Mouse (Mus musculus) CD4-positive, CD25-positive, alpha-beta regulatory T cell, adult 2 months (primary cell): ENCODE measurements around the gene Exoc3l.
A peak's percentile ranks its signal among the peaks of the same experiment; 100 is the strongest.

Experiments
- DNase-seq: peaks from one replicate; pipeline ENCODE4 v3.0.0-alpha.2; 2012; ENCODE audit warnings: low read depth, low spot score

The Exoc3l gene

GRCm38 (mm10) chr8:105268342-105269074 is 27.4 kb downstream of the Exoc3l start:
- no peak for DNase-seq

DNA sequence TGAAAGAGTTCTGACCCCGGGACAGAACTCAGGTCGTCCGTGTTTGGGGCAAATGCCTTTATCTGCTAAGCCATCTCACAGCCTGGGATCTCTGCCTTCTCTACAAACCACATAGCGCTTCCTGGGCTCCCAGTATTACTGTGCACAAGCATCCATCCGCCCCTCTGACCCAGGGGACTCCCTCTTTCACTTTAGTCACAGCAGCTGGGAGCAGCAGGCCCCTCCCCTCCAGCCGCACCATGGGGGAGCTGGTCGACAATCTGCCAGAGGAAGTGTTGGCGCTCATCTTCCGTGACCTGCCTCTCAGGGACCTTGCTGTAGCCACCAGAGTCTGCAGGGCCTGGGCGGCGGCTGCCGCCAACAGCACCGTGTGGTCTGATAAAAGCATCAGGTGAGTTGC is 29.1 kb downstream of the Exoc3l start:
- DNase-seq = peak; percentile 66

- DNase-seq = peak; percentile 82
These were observed 30.8 kb downstream of the Exoc3l start for GRCm38 (mm10) chr8:105265128-105265527.

GRCm38 (mm10) chr8:105264024-105264982 is 31.6 kb downstream of the Exoc3l start, which contains the start of the genes Tradd and Fbxl8:
Gene Tradd, minus strand, starts transcription at chr8:105264609.
Gene Fbxl8, plus strand, starts transcription at chr8:105264648.
- peak; percentile 85 for DNase-seq

DNA sequence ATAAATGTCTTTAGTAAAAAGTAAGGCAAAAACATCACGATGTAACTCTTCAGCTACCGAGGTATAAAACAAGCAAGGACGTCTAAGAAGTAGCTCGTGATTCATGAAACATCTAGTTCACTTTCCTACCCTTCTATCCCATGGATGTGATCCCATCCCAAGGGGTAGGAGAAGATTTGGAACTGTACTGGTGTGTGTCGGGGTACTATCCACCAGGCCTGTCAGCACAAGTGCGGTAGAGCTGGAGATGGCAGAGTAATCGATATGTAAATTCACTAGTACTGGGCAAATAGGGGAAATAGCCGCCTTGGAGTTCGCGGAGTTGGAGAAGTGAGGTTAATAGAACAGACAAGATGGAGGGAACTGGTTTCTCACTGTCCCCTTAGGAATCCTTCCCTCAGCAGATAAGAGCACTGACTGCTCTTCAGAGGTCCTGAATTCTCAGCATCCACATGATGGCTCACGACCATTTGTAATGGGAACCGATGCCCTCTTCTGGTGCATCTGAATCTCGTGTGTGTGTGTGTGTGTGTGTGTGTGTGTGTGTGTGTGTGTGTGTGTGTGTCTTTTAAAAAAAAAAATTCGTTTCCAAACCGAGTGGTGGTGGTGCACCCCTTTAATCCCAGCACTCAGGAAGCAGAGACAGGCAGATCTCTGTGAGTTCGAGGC is 32.5 kb downstream of the Exoc3l start:
- peak; percentile 30 for DNase-seq

DNA sequence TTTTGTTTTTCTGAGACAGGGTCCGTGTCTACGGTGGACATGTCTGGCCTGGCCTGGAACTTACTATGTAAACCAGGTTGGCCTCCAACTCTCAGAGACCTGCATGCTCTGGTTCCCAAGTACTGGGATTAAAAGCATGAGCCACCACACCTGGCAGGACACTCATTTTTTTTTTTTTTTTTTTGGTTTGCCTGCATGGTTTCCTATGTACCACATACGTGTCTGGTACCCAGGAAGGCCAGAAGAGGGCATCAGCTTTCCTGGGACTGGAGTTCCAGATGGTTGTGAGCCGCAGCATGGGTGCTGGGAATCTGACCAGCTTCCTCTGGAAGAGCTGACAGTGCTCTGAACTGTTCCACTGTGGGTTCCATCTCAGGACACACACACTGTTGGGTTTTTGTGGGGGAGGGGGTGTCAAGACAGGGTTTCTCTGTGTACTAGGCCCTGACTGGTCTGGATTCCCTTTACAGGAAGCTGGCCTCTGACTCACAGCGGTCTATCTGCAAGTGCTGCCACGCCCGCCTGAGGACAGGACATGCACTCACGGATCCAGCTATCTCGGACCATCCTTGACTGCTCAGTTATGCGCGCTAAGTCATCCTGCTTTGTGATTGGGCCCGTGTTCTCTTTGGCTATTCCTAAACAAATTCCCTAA is 34.4 kb downstream of the Exoc3l start:
- no peak for DNase-seq

GRCm38 (mm10) chr8:105260371-105261099 is 35.4 kb downstream of the Exoc3l start:
- DNase-seq = no peak

DNA sequence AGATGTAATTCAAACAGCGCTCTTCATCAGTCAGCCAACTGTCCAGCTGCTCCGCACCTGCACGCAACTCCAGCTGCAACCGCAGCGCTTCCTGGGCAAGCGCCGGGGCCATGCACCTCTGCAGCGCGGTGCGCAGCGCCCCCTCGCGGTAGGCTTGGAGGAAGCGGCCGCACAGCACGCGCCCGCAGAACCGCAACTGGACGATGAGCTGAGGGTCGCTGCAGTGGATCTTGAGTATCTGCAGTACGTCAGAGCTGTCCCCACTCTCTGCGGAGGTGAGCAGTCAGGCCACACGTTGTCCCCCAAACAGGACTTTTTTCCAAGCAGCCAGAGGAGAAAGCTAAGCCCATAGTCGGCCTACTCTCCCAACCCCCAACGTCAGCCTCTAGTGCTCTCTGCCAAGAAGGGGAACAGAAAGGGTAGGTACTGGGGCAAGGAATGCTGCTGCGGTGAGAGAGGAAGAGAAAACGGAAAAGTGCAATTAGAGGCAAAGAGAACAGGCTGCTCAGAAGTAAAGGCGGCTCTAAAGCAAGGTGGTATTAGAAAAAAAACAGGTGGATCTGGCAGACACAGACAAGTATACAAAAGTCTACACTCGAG is 36.1 kb downstream of the Exoc3l start:
- DNase-seq = peak; percentile 84

DNA sequence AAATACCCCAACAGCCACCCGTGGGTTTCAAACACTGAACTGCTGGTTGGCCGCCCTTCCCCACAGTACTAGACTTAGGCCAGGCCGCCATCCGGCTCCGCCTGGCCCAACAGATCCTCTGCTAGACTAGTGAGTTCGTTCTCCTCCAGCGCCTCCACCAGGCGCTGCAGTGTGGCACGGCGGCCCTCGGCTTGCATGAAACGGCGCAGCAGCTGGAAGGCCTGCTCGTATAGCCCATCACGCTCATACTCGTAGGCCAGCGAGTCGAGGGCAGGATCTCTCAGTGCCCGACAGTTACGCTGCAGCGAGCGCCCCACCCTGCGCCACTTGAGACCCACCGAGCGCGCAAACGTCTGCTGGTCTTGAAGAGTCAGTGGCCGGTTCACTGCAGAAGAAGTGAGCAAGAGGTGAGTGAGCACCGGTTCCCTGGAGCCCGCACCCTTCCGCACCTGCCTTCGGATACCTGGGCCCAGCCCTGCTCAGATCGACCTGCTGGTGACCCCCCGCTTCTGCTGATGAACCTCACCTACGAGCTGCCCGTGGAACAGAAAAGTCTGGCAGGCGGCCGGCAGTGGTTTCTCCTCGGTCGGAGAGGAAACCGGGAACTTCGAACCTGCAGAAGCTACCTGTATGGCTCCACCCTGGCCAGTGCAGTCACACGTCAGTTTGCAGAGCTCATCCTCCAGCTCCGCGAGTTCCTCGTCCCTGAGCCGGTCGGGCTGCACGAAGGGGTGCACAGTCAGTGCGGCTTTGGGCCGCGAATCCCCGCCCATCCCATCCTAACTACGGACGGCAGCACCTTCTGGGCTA is 36.8 kb downstream of the Exoc3l start:
- DNase-seq = no peak

GRCm38 (mm10) chr8:105257318-105258114 is 38.4 kb downstream of the Exoc3l start:
- no peak for DNase-seq

- DNase-seq = peak; percentile 64
These were observed 40.9 kb downstream of the Exoc3l start, which contains the start of gene B3gnt9 for GRCm38 (mm10) chr8:105254966-105255350. Gene B3gnt9, minus strand, starts transcription at chr8:105255153.

DNA sequence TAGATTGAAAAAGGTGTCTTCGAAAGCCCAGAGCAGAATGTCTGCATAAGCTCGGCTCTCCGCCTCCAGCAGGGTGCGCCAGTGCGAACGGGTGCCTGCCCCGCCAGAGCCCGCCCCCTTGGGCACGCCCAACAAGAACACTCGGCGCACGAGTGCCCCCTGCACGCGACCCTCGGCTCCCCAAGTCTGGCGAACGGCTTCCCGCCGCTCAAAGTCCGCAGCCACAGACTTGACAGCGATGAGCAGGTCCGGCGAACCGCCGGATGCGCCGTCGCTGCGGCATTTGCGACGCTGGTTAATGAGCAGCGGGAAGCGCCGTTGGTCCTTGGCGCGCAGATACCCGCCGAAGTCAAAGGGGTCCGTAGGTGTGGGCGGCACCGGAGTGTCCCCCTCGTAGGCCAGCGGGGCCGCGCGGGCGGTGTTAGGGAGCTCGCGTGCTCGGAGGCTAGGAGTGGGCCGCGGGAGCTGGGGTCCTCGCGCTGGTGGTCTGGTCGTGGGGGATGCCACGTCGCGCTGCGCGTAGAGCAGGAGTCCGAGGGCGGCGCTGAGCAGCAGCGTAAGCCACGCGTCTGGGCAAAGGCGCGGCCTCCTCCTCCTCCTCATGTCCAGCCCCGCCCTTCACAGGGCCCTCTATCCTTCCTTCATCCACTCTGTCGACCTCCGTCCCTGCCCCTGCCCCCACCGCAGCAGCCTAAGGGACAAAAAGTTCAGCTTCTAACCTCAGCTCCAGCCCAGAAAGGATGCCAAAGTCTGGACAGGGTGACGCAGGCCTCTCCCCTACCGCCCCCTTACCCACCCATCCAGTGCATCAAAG is 41.5 kb downstream of the Exoc3l start:
- peak; percentile 93 for DNase-seq

GRCm38 (mm10) chr8:105253766-105254151 is 42.1 kb downstream of the Exoc3l start:
- no peak for DNase-seq

DNA sequence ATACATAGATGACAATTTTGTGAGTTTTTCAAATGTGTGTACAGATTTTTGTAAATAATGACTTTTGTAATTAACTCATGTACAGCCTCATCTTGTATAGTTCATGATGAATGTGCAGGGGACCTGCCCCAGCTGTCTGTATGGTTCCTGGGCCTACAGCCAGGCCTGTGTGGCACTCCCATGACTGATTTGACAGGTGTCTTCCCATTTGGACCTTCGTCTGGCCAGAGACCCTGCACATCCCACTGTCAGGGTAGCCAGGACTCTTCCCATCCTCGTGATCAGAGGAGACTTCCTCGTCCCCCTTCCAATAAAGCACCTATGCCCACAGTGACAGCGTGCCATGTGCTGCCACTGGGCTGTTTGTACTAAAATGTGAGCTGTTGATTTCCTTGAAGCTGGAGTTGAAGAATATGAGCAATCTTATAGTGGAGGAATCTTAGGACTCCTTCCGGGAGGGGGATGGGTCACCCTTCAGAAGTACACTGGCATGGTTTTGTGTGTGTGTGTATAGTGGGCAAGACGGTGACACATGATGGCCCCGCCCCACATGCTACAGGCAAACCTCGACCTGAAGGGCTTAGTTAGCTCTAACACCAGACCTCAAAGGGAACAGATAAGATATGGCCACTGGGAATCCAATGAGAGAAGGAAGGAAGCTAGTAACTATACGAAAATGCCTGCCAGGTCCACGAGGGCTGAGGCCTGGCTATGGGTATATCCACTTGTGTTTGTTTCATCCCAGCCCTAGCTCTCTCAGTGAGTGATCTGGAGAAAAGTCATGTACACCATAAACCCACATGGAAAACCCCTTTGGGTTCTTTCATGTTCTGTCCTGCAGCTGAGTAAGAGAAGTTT is 43.0 kb downstream of the Exoc3l start:
- no peak for DNase-seq

- DNase-seq = no peak
These were observed 43.9 kb downstream of the Exoc3l start for GRCm38 (mm10) chr8:105251954-105252353.

- no peak for DNase-seq
These were observed 54.9 kb downstream of the Exoc3l start for GRCm38 (mm10) chr8:105241016-105241415.
